Mouse (Mus musculus) cerebellum, adult 9-11 months (tissue): ENCODE measurements at regions not wholly inside any gene's neighbourhood (a gene's known extent, or its start where the extent isn't known, plus 50 kb on each side); places are given as distances from the start of the nearest gene placed in this dataset.
A peak's percentile ranks its signal among the peaks of the same experiment; 100 is the strongest.

ENCODE experiments used
- DNase-seq: peaks from one replicate; pipeline ENCODE4 v3.0.0; 2022

GRCm38 (mm10) chr14:115017410-115018153, 74.4 kb upstream of the Gpc5 start:
- peak; percentile 18 for DNase-seq

- DNase-seq, result no peak
These were observed 64.0 kb upstream of the Gpc5 start for GRCm38 (mm10) chr14:115028011-115028410.

GRCm38 (mm10) chr14:115031734-115032133, 60.3 kb upstream of the Gpc5 start:
- no peak for DNase-seq

- no peak for DNase-seq
These were observed 58.5 kb upstream of the Gpc5 start for GRCm38 (mm10) chr14:115033375-115033969.

GRCm38 (mm10) chr14:115034718-115035437, 57.1 kb upstream of the Gpc5 start:
- no peak for DNase-seq

GRCm38 (mm10) chr14:115037086-115037793, 54.8 kb upstream of the Gpc5 start:
- DNase-seq, result no peak

- no peak for DNase-seq
These were observed 53.2 kb upstream of the Gpc5 start for GRCm38 (mm10) chr14:115038788-115039187.

GRCm38 (mm10) chr14:115039524-115039923, 52.5 kb upstream of the Gpc5 start:
- no peak for DNase-seq

GRCm38 (mm10) chr14:115040091-115040571, 51.9 kb upstream of the Gpc5 start:
- peak; percentile 9 for DNase-seq

GRCm38 (mm10) chr14:115040578-115041206, 51.3 kb upstream of the Gpc5 start:
- DNase-seq, result peak; percentile 36

- peak; percentile 22 for DNase-seq
These were observed 50.5 kb upstream of the Gpc5 start for GRCm38 (mm10) chr14:115041336-115042054.

GRCm38 (mm10) chr14:115042055-115042564, 49.9 kb upstream of the Gpc5 start:
- DNase-seq, result peak; percentile 76
